Mouse (Mus musculus) lung, adult 2 months (tissue): ENCODE results near the gene Mknk1.

Source experiments
- CTCF ChIP-seq: fragments of 200-500 bp; IDR thresholded peaks from 2 replicates; pipeline ENCODE4 v1.5.1; 2011; ENCODE audit warnings: mild to moderate bottlenecking, low read length, control low read depth; ENCODE audit not compliant: insufficient read depth
- POLR2A ChIP-seq: fragments of 200-500 bp; IDR thresholded peaks from 2 replicates; pipeline ENCODE4 v1.6.1; 2011; ENCODE audit warnings: low read depth, mild to moderate bottlenecking, control low read depth, low read length, borderline replicate concordance; ENCODE audit errors: extremely low read depth

DNA sequence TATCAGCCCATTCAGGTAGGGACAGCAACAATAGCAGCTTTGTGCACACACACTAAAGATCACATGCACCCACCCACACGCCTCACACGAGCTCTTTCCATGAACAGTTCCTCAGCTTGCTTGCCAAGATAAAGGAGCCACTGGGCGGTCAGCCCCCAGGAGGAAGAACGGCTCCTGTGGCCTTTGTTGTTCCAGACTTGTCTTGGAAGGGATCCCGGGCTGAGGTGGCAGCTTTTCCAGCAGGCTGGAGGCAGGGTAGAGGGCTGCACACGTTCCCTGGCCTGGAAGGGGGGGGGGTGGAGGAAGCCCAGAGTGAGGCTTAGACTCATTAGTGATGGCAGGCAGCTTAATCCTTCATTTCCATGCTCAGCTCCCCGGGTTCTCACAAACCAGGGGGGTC, 69.6 kb downstream of the Mknk1 start:
- TF ChIP-seq CTCF (no peak), POLR2A (no peak)
